Mouse (Mus musculus): ENCODE measurements at regions not wholly inside any gene's neighbourhood (a gene's known extent, or its start where the extent isn't known, plus 50 kb on each side); places are given as distances from the start of the nearest gene placed in this dataset.

- no peak for DNase-seq
- intact Hi-C loops (cut with DNase I) = no loop called here
These were observed 117.3 kb downstream of the Anapc10 start for GRCm38 (mm10) chr8:79828763-79829542.

- no peak for DNase-seq
- intact Hi-C loops (cut with DNase I) = no loop called here
These were observed 117.9 kb downstream of the Anapc10 start for GRCm38 (mm10) chr8:79829543-79829890.

DNA sequence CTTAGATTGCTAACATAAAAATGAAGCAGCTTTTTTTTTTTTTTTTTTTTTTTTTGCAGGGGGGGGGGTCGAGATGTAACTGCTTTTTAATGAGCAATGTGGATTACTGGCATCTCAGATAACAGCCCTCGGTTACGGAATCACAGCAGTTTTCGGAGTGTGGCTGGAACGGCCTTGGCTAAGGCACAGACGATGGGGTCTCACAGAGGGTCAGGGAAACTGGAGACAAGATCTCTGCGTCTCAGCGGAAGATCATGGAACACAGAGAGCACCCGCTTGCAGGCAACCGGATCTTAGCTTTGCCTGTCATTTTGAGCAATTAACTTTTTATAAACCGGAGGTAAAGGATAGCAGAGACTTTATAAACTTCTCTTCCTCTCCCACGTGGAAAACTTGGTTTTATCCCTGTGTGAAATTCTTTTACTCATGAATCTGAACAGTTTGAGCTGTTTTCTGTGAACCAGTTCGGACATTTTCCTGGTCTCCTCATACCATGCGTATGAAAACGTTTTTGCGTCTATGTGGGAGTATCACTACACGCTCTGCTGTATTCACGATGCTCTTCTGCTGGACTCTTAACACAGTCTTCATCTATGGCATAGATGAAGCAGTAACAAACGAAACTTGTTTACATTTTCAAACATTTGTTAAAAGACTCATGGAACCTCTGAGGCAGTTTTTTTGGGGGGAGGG is 118.5 kb downstream of the Anapc10 start:
- no peak for DNase-seq
- intact Hi-C loops (cut with DNase I) = no loop called here

GRCm38 (mm10) chr8:79838961-79839360 is 127.3 kb downstream of the Anapc10 start:
- DNase-seq = no peak
- intact Hi-C loops (cut with DNase I) = no loop called here

- intact Hi-C loops (cut with DNase I) = no loop called here
- peak; percentile 43 for DNase-seq
These were observed 138.4 kb downstream of the Anapc10 start for GRCm38 (mm10) chr8:79849982-79850514.

- intact Hi-C loops (cut with DNase I) = no loop called here
- DNase-seq = peak; percentile 3
These were observed 138.9 kb downstream of the Anapc10 start for GRCm38 (mm10) chr8:79850519-79850918.

DNA sequence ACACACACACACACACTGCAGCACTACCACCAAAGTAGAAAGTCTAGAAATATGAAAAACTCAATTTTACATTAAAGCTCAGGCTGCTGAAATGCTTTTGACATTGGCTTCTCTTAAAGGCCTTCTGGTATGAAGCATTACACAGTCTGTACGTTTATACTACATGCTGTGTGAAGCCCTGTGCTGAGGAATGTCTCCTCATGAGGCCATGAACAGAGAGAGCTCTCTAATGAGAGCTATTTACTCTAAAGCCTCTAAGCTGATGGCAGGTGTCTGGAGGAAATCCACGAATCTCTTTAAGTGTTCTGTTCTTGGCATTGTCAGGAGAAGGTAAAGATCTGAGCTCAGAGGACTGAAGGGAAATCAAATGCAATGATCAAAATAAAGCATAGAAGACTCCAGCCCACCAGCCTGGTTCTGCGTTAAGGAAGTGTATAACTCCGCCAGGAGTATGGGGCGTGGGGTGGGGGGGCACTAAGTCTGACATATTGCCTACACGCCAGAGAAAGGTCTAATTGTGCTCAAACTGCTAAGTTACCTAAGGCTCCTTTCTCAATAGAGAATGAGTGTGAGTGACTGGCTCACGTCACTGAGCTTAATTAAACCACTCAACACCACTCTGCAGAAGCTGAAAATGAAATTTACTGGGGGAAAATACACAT is 160.9 kb downstream of the Anapc10 start:
- DNase-seq = no peak
- intact Hi-C loops (cut with DNase I) = no loop called here

- intact Hi-C loops (cut with DNase I) = no loop called here
- DNase-seq = no peak
These were observed 149.8 kb downstream of the Hhip start for GRCm38 (mm10) chr8:79907971-79908370.

All from left cerebral cortex, postnatal 4 days (tissue).